Mouse (Mus musculus) T-helper 17 cell (primary cell): ENCODE results near the gene Pdpk1.

Source experiments
- in situ Hi-C, 2 experiments: fragments of 300-600 bp; cut with MboI, MseI; formaldehyde crosslinking; loops; 1 replicate in 1 of 2; 2 replicates in 1 of 2; pipeline ENCODE4 v1.15.1; 2025; ENCODE audit warnings: high pct_unique_total_duplicates in 2 of 2

Gene Pdpk1

GRCm38 (mm10) chr17:24044482-24044881, 106.2 kb downstream of the Pdpk1 start:
- in situ Hi-C loops: no loop called here

- in situ Hi-C loops: no loop called here
Measured at GRCm38 (mm10) chr17:24037844-24038243, 112.9 kb downstream of the Pdpk1 start, which contains the start of gene Prss27. TSS of gene Prss27 (plus strand) at chr17:24038144.

- in situ Hi-C loops: no loop called here
Measured at GRCm38 (mm10) chr17:24037360-24037759, 113.4 kb downstream of the Pdpk1 start.

GRCm38 (mm10) chr17:24036954-24037353, 113.8 kb downstream of the Pdpk1 start:
- in situ Hi-C loops: no loop called here

GRCm38 (mm10) chr17:24035087-24035486, 115.6 kb downstream of the Pdpk1 start:
- in situ Hi-C loops: no loop called here

- in situ Hi-C loops: no loop called here
Measured at GRCm38 (mm10) chr17:24030551-24030950, 120.2 kb downstream of the Pdpk1 start.

- in situ Hi-C loops: no loop called here
Measured at GRCm38 (mm10) chr17:24029477-24029876, 121.2 kb downstream of the Pdpk1 start.
